Mouse (Mus musculus) frontal cortex, postnatal 14 days (tissue): ENCODE measurements around the gene Sccpdh.
A peak's percentile ranks its signal among the peaks of the same experiment; 100 is the strongest.

Experiments
- DNase-seq, 2 experiments: peaks; one replicate each; pipeline ENCODE4 v3.0.0; 2022; ENCODE audit warnings: low spot score in 2 of 2

The Sccpdh gene

DNA sequence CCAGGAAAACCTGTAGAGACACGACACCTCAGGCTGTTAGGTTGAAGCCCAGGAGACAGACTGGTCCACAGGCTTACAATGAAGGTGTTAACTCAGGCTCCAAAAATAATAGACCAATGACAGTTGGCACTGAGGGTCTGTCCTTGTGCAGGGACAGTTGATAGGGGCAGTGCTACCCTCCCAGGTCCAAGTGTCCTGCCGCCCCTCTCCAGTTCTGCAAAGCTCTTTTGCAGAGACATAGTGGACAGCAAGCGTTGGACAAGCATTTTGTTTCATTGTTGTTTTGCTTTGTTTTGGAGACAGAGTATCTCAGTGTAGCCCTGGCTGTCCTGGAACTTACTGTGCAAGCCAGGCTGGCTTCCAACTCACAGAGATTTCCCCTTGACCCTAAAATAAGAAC is 63.4 kb downstream of the Sccpdh start:
- DNase-seq: no peak

DNA sequence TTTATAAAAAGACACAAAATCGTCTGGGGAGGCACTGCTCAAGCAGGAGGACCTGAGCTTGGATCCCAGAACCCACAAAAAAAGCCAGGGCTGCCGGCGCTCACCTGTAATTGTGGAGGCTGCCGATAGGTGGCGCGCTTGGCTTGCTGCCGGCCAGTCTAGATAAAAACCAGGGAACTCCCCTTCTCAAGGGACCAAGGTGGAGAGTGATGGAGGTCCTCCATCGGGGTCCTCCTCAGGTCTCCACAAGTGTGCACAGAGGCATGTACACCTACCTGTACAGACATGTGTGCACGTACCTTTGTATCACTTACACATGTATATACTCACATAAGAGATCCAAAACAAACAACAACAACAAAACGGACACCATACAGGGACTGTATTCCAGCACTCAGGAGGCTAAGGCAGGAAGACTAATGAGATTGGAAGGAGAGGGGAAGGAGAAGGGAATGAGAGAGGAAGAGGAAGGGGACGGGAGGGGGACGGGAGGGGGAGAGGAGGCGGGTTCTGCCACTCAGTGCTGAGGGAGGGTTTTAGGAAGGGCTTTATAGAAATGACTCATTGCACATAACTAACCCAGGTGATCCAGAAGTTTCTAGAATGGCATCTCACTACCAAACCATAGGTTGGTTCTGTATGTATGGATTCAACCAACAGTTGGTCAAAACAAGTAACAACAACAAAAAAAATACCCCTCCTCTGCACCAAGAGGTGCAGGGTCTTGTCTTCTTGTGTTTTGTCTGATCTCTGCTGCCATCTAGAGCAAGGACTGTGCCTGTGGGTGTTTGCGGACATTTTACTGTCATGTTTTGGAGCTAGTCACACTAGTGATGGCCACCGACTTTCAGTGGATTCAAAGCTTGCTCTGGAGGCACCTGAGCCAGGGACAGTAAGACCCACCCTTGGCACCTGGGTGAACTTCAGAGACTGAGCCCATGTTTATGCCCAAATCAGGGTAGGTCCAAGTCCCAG is 66.8 kb downstream of the Sccpdh start:
- DNase-seq: peak; percentile 27 to 61

DNA sequence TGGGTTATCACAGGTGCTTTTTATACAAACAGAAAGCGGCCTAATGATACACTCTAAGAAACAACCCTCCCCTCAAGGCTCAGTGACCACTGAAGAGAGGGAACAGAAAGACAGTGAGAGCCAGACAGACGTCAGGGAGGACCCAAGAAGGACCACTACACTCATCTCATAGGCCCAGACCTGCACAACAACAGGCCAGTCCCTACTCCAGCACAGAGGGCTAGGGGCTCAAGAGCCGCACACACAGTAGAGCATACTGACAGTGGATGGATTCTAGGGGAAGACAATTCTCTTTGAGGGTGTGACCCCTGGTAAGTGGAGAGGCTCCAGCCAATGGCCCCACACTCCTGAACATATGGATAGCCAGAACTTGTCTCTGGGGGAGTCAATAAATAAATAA is 68.5 kb downstream of the Sccpdh start:
- no peak for DNase-seq
